Mouse (Mus musculus): ENCODE data around the gene Kif6.

- TF ChIP-seq CTCF (IDR thresholded peaks at IDR 0.05; ENCODE audit: extremely low read depth, insufficient read depth, insufficient read length, insufficient replicate concordance) (no peak), POLR2A (IDR thresholded peaks at IDR 0.05; ENCODE audit: low read depth, low read length) (no peak)
Observed at GRCm38 (mm10) chr17:49693206-49693605, 78.3 kb downstream of the Kif6 start.

All from spleen, adult 2 months (tissue).